Mouse (Mus musculus): ENCODE measurements around the gene Akr1c13.
"Not testable (repeated sequence)": the region's sequence is repeated elsewhere in the genome, so short reads cannot be mapped to it uniquely, and the experiment has no call there.

Akr1c13 gene

GRCm38 (mm10) chr13:4190904-4191303 lies at the start of gene Akr1c13:
Gene Akr1c13, plus strand, starts transcription at chr13:4191150.
- DNase-seq (ENCODE audit: low spot score) = no peak

GRCm38 (mm10) chr13:4144261-4144660 lies 46.7 kb upstream of the Akr1c13 start:
- DNase-seq (ENCODE audit: low spot score) = no peak

- peak; percentile 18 for DNase-seq (ENCODE audit: low spot score)
These were observed 40.4 kb upstream of the Akr1c13 start, which contains the start of gene Akr1c18 for GRCm38 (mm10) chr13:4150518-4150917. Gene Akr1c18, minus strand, starts transcription at chr13:4150654.

DNA sequence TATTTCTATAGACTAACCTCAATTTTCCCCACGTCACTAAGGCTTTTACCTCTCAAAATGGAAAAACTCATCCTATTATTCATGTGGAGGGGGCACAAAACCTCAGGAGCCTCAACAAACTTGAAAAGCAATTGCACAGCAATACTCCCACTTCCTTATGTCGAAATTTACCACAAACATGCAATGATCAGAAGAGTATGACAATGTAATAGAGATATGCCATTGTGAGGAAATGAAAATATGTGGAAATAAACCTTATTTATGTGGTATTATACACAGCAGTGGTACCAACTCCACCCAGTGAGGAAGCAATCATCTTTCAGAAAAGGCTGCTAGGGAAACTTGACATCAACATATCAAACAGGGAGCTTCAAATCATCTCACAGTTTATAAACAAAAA lies 38.0 kb upstream of the Akr1c13 start:
- no peak for DNase-seq (ENCODE audit: low spot score)

DNA sequence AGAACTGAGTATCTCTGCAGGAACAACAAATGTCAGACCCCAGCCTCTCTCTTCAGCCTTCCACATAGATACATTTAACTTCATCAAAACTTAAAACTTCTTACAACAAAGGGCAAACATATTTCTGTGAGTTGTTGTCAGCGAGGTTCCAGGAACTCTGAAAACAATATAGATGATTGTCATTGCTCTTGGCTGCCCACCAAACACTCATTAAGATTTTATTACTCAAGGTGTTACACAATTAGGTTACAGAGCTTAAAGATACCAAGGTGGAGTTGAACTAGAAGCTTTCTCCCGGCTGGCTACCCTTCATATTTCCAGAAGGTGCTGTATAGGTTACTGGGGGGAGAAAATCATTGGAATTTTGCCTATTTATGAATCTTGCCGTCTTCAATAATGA lies 37.4 kb upstream of the Akr1c13 start:
- no peak for DNase-seq (ENCODE audit: low spot score)

DNA sequence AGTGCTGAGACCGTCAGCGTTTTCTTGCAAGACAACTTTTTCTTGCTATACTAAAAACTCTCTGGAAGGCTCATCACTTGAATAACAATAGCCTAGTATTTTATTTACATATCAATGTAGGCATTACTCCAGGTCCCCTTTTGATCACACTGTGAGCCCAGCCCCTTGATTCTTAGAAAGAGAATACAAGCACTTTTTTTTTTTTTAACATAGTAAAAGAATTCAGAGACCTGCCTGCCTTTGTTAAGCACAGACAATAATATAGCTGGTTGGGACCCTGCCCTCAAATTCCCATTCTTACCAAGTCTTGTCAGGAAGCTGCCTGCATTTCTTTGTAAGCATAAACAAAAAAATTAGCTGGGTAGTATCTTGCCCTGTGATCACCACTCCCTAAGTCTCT lies 35.7 kb upstream of the Akr1c13 start:
- DNase-seq (ENCODE audit: low spot score) = no peak

DNA sequence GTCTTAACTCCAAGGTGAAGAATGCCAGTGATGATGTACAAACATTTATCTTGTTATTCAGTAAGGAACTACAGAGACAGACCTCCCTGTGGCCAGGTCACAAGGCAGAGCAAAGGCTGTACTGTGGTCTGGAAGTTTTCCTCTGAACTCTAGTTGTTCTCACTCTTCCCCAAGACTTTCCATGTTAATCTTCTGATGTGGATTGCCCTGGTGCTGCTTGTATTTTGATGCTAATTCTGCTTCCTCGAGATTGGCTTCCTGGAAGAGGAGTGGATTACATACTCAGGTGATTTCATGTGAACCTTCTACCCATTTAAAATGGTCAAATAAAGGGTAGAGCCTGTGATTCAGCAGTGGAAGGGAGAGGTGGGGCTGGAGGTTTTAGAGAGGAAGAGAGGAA lies 22.9 kb upstream of the Akr1c13 start:
- DNase-seq (ENCODE audit: low spot score) = no peak

GRCm38 (mm10) chr13:4172978-4173377 lies 18.0 kb upstream of the Akr1c13 start:
- DNase-seq (ENCODE audit: low spot score) = no peak

- DNase-seq (ENCODE audit: low spot score) = not testable (repeated sequence)
These were observed 9.6 kb upstream of the Akr1c13 start for GRCm38 (mm10) chr13:4181321-4181720.

- no peak for DNase-seq (ENCODE audit: low spot score)
These were observed 7.8 kb upstream of the Akr1c13 start for GRCm38 (mm10) chr13:4183116-4183515.

DNA sequence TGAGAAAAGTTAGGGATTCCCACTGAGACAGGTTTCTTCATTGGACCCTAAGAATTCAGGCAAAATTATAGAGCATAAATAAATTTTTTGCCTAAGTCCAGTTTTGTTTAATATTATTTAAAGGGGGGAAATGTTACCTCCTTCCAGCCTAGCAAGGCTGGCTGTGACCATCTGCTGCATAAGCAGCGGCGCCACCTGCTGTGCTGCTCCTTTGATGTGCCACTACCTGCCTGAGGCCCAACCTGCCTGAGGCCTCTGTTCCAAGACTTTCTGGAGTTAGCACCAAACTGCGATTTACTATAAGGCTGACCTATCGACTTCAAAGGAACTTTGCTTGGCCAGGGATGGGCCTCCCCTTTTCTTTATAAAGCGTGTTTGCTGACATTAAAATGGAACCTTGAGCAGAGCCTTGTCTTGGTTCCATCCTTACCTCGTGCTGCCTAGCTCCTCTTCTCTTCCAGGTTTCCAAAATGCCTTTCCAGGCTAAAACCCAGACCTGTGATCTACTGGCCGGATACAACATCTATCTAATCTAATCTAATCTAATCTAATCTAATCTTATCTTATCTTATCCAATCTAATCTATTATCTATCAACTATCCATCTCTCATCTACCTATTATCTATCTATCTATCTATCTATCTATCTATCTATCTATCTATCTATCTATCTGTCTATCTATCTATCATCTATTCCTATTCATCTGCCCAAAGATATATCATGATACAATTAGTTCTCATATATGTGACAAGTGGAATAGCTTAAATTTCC lies 4.1 kb upstream of the Akr1c13 start:
- DNase-seq (ENCODE audit: low spot score) = not testable (repeated sequence)

- peak; percentile 4 for DNase-seq (ENCODE audit: low spot score)
These were observed 2.8 kb upstream of the Akr1c13 start for GRCm38 (mm10) chr13:4188174-4188573.

GRCm38 (mm10) chr13:4192511-4192910 lies 1.6 kb downstream of the Akr1c13 start:
- DNase-seq (ENCODE audit: low spot score) = no peak

- no peak for DNase-seq (ENCODE audit: low spot score)
These were observed 15.4 kb downstream of the Akr1c13 start for GRCm38 (mm10) chr13:4206147-4206903.

- DNase-seq (ENCODE audit: low spot score) = no peak
These were observed 20.8 kb downstream of the Akr1c13 start for GRCm38 (mm10) chr13:4211560-4212299.

DNA sequence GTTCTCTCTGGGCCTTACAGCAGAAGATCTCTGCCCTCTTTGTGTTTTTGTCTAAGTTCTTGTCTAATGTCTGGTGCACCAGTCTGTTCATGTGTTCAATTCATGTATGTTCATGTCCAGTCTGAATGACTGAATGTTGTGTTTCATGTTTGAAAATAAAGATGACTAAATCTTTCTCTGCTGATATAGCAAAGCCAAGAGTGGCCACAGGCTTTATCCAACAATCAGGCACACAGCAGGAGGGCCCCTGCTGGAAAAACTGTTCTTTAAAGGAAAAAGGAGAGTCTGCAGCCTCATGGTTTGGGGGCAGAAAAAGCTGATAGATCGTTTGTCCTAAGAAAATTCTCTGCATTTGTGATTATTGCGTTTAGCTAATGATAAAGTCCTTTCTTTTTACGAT lies 21.4 kb downstream of the Akr1c13 start:
- DNase-seq (ENCODE audit: low spot score) = no peak

GRCm38 (mm10) chr13:4215496-4215895 lies 24.5 kb downstream of the Akr1c13 start:
- not testable (repeated sequence) for DNase-seq (ENCODE audit: low spot score)

DNA sequence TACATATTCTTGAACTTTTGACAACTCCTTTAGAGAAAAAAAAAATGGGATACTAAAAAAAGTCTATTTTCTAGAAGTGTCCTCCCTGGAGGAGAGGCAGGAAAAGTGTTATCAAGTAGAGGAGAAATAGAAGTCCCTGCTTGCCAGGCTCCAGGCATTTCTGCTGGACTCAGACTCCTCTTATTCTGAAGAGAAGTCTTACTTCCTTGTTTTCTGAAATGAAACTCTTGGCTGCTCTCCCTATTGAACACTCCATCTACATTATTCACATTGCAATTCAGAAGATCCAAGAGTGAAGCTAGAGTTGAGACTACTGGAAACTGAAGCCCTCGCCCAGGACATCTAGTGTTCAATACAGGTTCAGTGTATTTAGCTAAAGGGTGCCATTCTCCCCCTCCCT lies 37.5 kb downstream of the Akr1c13 start, which contains the start of gene Akr1c19:
TSS of gene Akr1c19 (plus strand) at position 260 of the 400 bp plus-strand sequence.
- no peak for DNase-seq (ENCODE audit: low spot score)

- no peak for DNase-seq (ENCODE audit: low spot score)
These were observed 40.1 kb downstream of the Akr1c13 start for GRCm38 (mm10) chr13:4230841-4231623.

DNA sequence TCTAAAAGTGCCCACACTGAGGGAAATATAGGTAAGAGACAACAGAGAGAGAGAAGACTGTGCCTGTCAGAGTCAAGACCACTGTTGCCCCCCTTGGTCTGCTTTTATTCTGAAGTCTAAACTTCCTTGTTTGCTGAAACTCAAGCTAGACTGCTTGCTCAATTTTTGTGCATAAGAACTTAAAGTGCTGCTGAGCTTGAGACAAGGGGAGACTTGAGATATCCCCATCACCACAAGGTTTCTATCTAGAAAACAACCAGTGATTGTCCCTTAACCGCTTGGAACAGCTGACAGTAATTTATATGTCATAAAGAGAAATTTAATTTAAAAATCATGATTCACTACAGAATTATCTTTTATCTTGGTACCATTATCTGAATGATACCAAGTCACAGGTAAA lies 42.2 kb downstream of the Akr1c13 start:
- DNase-seq (ENCODE audit: low spot score) = no peak

- no peak for DNase-seq (ENCODE audit: low spot score)
These were observed 42.7 kb downstream of the Akr1c13 start for GRCm38 (mm10) chr13:4233536-4234172.

All from layer of hippocampus, adult 11-12 months (tissue).